Mouse (Mus musculus) midbrain, embryonic 10.5 days (tissue): ENCODE data around the gene Chmp6. TPM values are rescaled to one million over a fixed set of nuclear protein-coding genes. Genes with fewer than 3 reads are reported as not detected.

Experiments
- DNase-seq: peaks from one replicate; pipeline ENCODE4 v3.0.0-alpha.2; 2017; ENCODE audit warnings: low spot score
- H3K27ac ChIP-seq: fragments of 300-500 bp; sonication (generic); replicated peaks from 2 replicates; pipeline ENCODE4 v1.5.1; 2016; ENCODE audit warnings: mild to moderate bottlenecking
- H3K27me3 ChIP-seq: fragments of 300-500 bp; sonication (generic); 2 replicates; pipeline ENCODE4 v1.6.1; 2016; ENCODE audit warnings: low read depth, mild to moderate bottlenecking; ENCODE audit not compliant: poor library complexity, severe bottlenecking
- H3K36me3 ChIP-seq: fragments of 300-500 bp; sonication (generic); 2 replicates; pipeline ENCODE4 v1.6.1; 2016; ENCODE audit warnings: mild to moderate bottlenecking, moderate library complexity
- H3K4me1 ChIP-seq: fragments of 300-500 bp; sonication (generic); 2 replicates; pipeline ENCODE4 v1.6.1; 2016
- H3K4me3 ChIP-seq: fragments of 300-500 bp; sonication (generic); 2 replicates; pipeline ENCODE4 v1.5.1; 2016; ENCODE audit warnings: mild to moderate bottlenecking, moderate library complexity
- H3K9me3 ChIP-seq: fragments of 300-500 bp; sonication (generic); replicated peaks from 2 replicates; pipeline ENCODE4 v1.6.1; 2016; ENCODE audit warnings: mild to moderate bottlenecking
- WGBS: fragments of 180-500 bp; shearing (Covaris S2); methylation state at CpG from one replicate; pipeline ENCODE4 v1.1.7; 2016; 5-methylcytosine and 5-hydroxymethylcytosine counted together
- polyA plus RNA-seq: library from polyadenylated mRNA; unstranded; fragments of >200 nt; fragmentation: Nextera tagmentation; extraction: Ambion mirVana; gene quantifications from 2 replicates; pipeline ENCODE4 v1.2.1, GENCODE M21; 2016

Chmp6 gene
- polyA plus RNA-seq = 116 and 118 TPM in 2 replicates

DNA sequence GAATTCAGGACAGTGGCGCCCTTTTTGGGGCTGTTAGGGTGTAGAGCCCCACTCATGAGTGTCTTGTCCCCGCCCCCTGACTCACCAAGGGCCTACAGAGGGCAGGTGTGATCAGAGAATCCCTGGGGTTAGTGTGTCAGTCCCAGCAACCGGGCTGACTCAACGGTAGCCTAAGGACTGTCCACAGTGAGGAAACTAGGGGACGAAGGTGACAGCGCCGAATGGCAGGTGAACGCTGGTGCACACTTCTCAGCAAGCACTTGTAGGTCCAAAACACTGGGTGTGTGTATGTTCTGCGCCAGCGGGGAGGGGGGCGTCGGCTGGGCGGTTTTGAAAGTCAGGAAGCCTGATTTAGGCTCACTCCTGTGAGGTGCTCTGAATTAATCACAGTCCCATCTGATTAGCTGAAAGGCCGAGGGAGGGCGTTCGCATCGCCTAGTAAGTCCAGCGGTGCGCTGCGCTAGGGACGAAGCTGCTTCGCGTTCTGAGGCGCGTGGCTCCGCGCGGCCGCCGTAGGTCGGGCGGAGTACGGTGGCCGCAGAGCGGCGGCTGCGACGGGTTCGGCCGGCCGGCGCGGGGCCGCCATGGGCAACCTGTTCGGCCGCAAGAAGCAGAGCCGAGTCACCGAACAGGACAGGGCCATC, at the start of gene Chmp6:
Gene Chmp6, plus strand, starts transcription at position 151 of the 644 bp plus-strand sequence.
- no peaks in the 10 kb centered on the region for H3K9me3 ChIP-seq
- WGBS = under 1% methylated on average over 48 of the region's 48 CpGs
- H3K4me3 ChIP-seq = peak within 1 kb of the TSS; percentile 97
- no peaks in the 10 kb centered on the region for H3K27me3 ChIP-seq
- peaks cover 48% of the 10 kb centered on the region for H3K4me1 ChIP-seq
- peak; percentile 88 for DNase-seq
- peak within 1 kb of the TSS; percentile 96 for H3K27ac ChIP-seq
- peaks cover 32% of the 10 kb centered on the region for H3K36me3 ChIP-seq

GRCm38 (mm10) chr11:119866837-119867236, 46.4 kb upstream of the Chmp6 start:
- WGBS = 78% methylated on average over 6 of the region's 6 CpGs
- Histone ChIP-seq H3K27ac (no peak overlapping the region), H3K36me3 (peaks cover 78% of the 10 kb centered on the region), H3K9me3 (no peaks in the 10 kb centered on the region), H3K27me3 (no peaks in the 10 kb centered on the region), H3K4me3 (no peak overlapping the region), H3K4me1 (peaks cover 10% of the 10 kb centered on the region)
- DNase-seq = no peak

- H3K36me3 ChIP-seq = peaks cover 80% of the 10 kb centered on the region
- WGBS = 83% methylated on average over 3 of the region's 3 CpGs
These were observed 45.1 kb upstream of the Chmp6 start for GRCm38 (mm10) chr11:119868138-119868537.

DNA sequence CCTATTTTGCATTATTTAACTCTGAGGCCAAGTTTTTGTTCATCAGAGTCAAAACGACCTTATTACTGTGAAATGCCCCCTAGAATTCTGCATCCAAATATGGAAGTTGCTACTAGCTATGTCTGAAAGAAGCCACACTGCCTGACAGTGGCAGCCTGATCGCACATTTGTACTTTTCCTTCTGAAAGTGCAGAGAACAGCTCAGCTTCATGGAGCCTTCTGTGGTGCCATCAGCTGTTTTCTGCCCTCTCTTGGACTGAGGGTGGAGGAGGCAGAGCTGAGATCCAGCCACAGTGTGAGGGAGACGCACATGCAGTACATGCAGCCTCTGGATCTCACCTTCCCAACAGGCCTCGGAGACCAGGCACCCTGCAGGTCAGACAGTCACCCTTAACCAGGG, 44.7 kb upstream of the Chmp6 start:
- no peak overlapping the region for H3K4me3 ChIP-seq
- DNase-seq = no peak
- H3K27me3 ChIP-seq = no peaks in the 10 kb centered on the region
- peaks cover under 1% of the 10 kb centered on the region for H3K4me1 ChIP-seq
- 89% methylated on average over 4 of the region's 4 CpGs for WGBS
- no peaks in the 10 kb centered on the region for H3K9me3 ChIP-seq
- no peak overlapping the region for H3K27ac ChIP-seq
- peaks cover 80% of the 10 kb centered on the region for H3K36me3 ChIP-seq

More at GRCm38 (mm10) chr11:119868138-119868537, 45.1 kb upstream of the Chmp6 start:
- Histone ChIP-seq H3K27me3 (no peaks in the 10 kb centered on the region), H3K27ac (no peak overlapping the region), H3K4me1 (peaks cover 5% of the 10 kb centered on the region), H3K9me3 (no peaks in the 10 kb centered on the region), H3K4me3 (no peak overlapping the region)
- DNase-seq = no peak

DNA sequence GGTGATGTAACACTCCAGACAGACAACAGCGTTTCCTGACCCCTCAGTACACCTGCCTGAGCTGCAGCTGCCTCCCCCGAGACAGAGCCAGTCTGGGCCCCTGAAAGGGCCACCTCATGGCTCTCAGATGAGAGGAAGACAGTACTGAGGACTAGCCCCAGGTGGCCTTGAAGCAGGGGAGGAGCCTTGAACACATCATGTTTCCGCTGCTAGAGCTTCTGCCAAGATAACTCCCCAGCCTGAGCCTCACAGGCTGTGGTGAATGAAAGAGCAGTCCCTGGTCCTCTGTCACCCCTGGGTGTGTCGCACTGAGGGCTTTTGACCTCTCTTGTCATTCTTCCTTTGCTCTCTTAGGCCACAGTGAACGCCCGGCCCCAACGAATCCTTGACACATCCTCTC, 42.1 kb upstream of the Chmp6 start:
- H3K4me3 ChIP-seq = no peak overlapping the region
- DNase-seq = no peak
- peaks cover 89% of the 10 kb centered on the region for H3K36me3 ChIP-seq
- H3K9me3 ChIP-seq = no peaks in the 10 kb centered on the region
- H3K27me3 ChIP-seq = no peaks in the 10 kb centered on the region
- H3K4me1 ChIP-seq = no peaks in the 10 kb centered on the region
- no peak overlapping the region for H3K27ac ChIP-seq
- 89% methylated on average over 7 of the region's 7 CpGs for WGBS

GRCm38 (mm10) chr11:119873643-119874042, 39.6 kb upstream of the Chmp6 start:
- H3K27ac ChIP-seq = no peak overlapping the region
- H3K36me3 ChIP-seq = peaks cover 95% of the 10 kb centered on the region
- no peak for DNase-seq
- H3K27me3 ChIP-seq = no peaks in the 10 kb centered on the region
- H3K4me3 ChIP-seq = no peak overlapping the region
- no peaks in the 10 kb centered on the region for H3K4me1 ChIP-seq
- 97% methylated on average over 4 of the region's 4 CpGs for WGBS
- H3K9me3 ChIP-seq = no peaks in the 10 kb centered on the region

GRCm38 (mm10) chr11:119874841-119875240, 38.4 kb upstream of the Chmp6 start:
- Histone ChIP-seq H3K9me3 (no peaks in the 10 kb centered on the region), H3K36me3 (peaks cover 96% of the 10 kb centered on the region)

DNA sequence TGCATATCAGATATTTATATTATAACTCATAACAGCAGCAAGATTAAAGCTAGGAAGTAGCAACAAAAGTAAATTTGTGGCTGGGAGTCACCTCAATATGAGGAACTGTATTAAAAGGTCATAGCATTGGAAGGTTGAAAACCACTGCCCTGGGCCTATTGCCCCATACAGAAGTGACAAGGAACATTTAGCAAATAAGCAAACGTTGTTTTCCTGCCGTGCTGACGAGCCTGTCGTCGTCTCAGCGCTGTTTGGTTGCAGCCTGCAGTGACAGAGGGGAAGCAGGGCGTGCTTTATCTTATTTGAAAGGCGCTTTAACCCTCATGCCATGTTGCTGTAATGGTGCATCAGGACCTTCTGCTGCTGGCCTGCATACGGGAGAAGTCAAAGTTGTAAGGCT, 37.6 kb upstream of the Chmp6 start:
- WGBS = 90% methylated on average over 9 of the region's 9 CpGs
- H3K4me3 ChIP-seq = no peak overlapping the region
- DNase-seq = no peak
- no peaks in the 10 kb centered on the region for H3K4me1 ChIP-seq
- H3K9me3 ChIP-seq = no peaks in the 10 kb centered on the region
- H3K27ac ChIP-seq = no peak overlapping the region
- no peaks in the 10 kb centered on the region for H3K27me3 ChIP-seq
- H3K36me3 ChIP-seq = peaks cover 98% of the 10 kb centered on the region

More at GRCm38 (mm10) chr11:119874841-119875240, 38.4 kb upstream of the Chmp6 start:
- no peak overlapping the region for H3K27ac ChIP-seq
- H3K4me3 ChIP-seq = no peak overlapping the region
- no peaks in the 10 kb centered on the region for H3K27me3 ChIP-seq
- no peaks in the 10 kb centered on the region for H3K4me1 ChIP-seq
- WGBS = 90% methylated on average over 1 of the region's 1 CpGs
- no peak for DNase-seq

GRCm38 (mm10) chr11:119877124-119877523, 36.1 kb upstream of the Chmp6 start:
- H3K9me3 ChIP-seq = no peaks in the 10 kb centered on the region
- no peak overlapping the region for H3K4me3 ChIP-seq
- no peak overlapping the region for H3K27ac ChIP-seq
- DNase-seq = no peak
- 96% methylated on average over 7 of the region's 7 CpGs for WGBS
- peaks cover 88% of the 10 kb centered on the region for H3K36me3 ChIP-seq
- no peaks in the 10 kb centered on the region for H3K27me3 ChIP-seq
- no peaks in the 10 kb centered on the region for H3K4me1 ChIP-seq

- H3K9me3 ChIP-seq = no peaks in the 10 kb centered on the region
- H3K4me3 ChIP-seq = no peak overlapping the region
- H3K27me3 ChIP-seq = no peaks in the 10 kb centered on the region
- WGBS = 94% methylated on average over 5 of the region's 5 CpGs
- peaks cover 68% of the 10 kb centered on the region for H3K36me3 ChIP-seq
- DNase-seq = no peak
- no peaks in the 10 kb centered on the region for H3K4me1 ChIP-seq
- H3K27ac ChIP-seq = no peak overlapping the region
These were observed 33.7 kb upstream of the Chmp6 start for GRCm38 (mm10) chr11:119879573-119879972.

DNA sequence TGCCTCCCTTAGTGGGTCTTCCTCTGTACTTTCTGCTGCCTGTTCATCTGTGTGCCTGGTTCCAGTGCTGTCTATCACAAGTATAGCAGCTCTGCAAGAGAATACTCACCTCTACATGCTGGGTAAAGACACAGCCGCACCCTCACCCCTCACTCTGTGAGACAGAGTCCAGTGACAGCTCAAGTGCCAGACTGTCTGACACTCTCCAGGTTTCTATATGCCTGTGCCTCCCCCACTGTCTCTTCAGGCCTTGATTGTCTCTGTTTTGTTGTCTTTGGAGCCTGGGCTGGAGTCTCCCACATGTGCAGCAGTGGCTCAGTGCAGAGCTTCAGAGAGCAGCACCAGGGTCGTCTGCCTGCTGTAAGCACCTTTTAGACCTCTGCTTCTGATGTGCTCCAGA, 29.6 kb upstream of the Chmp6 start:
- DNase-seq = no peak
- H3K36me3 ChIP-seq = peaks cover 67% of the 10 kb centered on the region
- no peaks in the 10 kb centered on the region for H3K9me3 ChIP-seq
- no peaks in the 10 kb centered on the region for H3K4me1 ChIP-seq
- no peaks in the 10 kb centered on the region for H3K27me3 ChIP-seq
- H3K4me3 ChIP-seq = no peak overlapping the region
- WGBS = 84% methylated on average over 2 of the region's 2 CpGs
- no peak overlapping the region for H3K27ac ChIP-seq

DNA sequence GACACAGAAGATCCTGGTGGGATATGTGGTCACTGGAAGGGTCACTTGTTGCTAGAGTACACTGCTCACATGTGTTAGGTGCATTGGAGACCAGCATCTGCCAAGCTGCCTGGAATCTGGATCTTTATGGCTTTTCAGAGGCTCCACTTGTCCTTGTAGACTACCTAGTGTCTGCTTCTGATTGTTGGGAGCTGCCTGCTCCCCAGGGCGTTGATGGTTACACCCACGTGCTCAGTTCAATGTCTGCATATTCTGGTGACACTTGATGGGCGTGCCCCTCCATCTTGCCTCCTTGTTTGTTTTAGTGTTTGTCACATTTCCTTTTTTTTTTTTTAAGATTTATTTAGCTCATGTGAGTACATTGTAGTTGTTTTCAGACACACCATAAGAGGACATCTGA, 23.3 kb upstream of the Chmp6 start:
- Histone ChIP-seq H3K9me3 (no peaks in the 10 kb centered on the region), H3K4me1 (no peaks in the 10 kb centered on the region), H3K36me3 (peaks cover 88% of the 10 kb centered on the region), H3K27ac (no peak overlapping the region), H3K27me3 (no peaks in the 10 kb centered on the region), H3K4me3 (no peak overlapping the region)
- 90% methylated on average over 3 of the region's 3 CpGs for WGBS
- DNase-seq = no peak

DNA sequence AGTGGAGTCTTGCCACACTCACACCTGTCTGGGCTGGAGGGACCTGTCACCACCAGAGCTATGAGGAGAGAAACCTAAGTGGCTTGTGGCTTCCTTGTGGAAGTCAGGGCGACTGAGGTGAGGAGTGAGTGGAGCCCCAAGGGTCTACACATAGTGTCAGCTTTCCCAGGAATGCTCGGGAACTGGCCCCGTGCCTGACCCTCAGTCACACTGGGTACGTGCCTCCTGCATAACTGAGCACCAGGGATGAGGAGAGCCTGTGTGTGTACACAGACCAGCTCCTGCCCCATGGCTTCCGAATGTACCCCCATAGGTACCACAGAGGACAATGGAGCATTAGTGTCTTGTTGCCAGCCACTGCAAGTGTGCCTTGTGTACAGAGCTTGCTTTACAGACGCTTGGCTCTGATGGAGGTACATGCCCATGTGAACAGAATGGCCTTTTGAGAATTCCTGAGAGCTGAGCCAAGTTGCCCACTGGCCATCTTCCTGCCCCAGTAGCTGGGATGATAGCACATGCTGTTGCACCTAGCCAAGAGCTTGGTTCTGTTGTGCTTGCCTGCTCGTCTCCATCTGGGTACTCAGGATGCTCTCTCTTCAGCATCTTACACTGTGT, 21.5 kb upstream of the Chmp6 start:
- no peak for DNase-seq
- 88% methylated on average over 7 of the region's 7 CpGs for WGBS
- no peak overlapping the region for H3K27ac ChIP-seq
- no peaks in the 10 kb centered on the region for H3K27me3 ChIP-seq
- H3K9me3 ChIP-seq = no peaks in the 10 kb centered on the region
- peaks cover 88% of the 10 kb centered on the region for H3K36me3 ChIP-seq
- H3K4me3 ChIP-seq = no peak overlapping the region
- H3K4me1 ChIP-seq = no peaks in the 10 kb centered on the region
